Mouse (Mus musculus) stomach, embryonic 16.5 days (tissue): ENCODE measurements around the gene Rab40c. TPM values are rescaled to one million over a fixed set of nuclear protein-coding genes. Genes with fewer than 3 reads are reported as not detected.

ENCODE experiments used
- ATAC-seq: fragments of 200-750 bp; cut with Nextera tagmentation; 2 replicates; pipeline ENCODE4 v1.8.0; 2017; ENCODE audit warnings: moderate number of reproducible peaks, moderate TSS enrichment; ENCODE audit not compliant: insufficient read depth, low FRiP score
- H3K27ac ChIP-seq: fragments of 300-500 bp; sonication (generic); 2 replicates; pipeline ENCODE4 v1.5.1; 2014; ENCODE audit warnings: low read length
- H3K27me3 ChIP-seq: fragments of 300-500 bp; sonication (generic); 2 replicates; pipeline ENCODE4 v1.6.1; 2014; ENCODE audit warnings: low read length, control low read depth, mixed read lengths; ENCODE audit not compliant: control insufficient read depth, insufficient read depth
- H3K36me3 ChIP-seq: fragments of 300-500 bp; sonication (generic); 2 replicates; pipeline ENCODE4 v1.6.1; 2014; ENCODE audit warnings: low read length; ENCODE audit not compliant: control insufficient read depth, insufficient read depth
- H3K4me1 ChIP-seq: fragments of 300-500 bp; sonication (generic); 2 replicates; pipeline ENCODE4 v1.6.1; 2014; ENCODE audit warnings: low read length, control low read depth, mixed read lengths; ENCODE audit not compliant: control insufficient read depth, insufficient read depth
- H3K4me2 ChIP-seq: fragments of 300-500 bp; sonication (generic); 2 replicates; pipeline ENCODE4 v1.6.1; 2014; ENCODE audit warnings: low read depth, low read length, mixed read lengths
- H3K4me3 ChIP-seq: fragments of 300-500 bp; sonication (generic); replicated peaks from 2 replicates; pipeline ENCODE4 v1.5.1; 2014; ENCODE audit warnings: mild to moderate bottlenecking, low read length
- H3K9ac ChIP-seq: fragments of 300-500 bp; sonication (generic); 2 replicates; pipeline ENCODE4 v1.6.1; 2014; ENCODE audit warnings: low read length
- H3K9me3 ChIP-seq: fragments of 300-500 bp; sonication (generic); replicated peaks from 2 replicates; pipeline ENCODE4 v1.6.1; 2016; ENCODE audit warnings: low read length, control low read depth; ENCODE audit not compliant: control insufficient read depth
- WGBS: fragments of 180-500 bp; shearing (Covaris S2); extraction: QIAGEN DNeasy Blood & Tissue Kit; methylation state at CpG from one replicate; pipeline ENCODE4 v1.1.7; 2014; 5-methylcytosine and 5-hydroxymethylcytosine counted together
- polyA plus RNA-seq: library from polyadenylated mRNA; unstranded; fragments of >200 nt; fragmentation: Nextera tagmentation; extraction: Ambion mirVana; gene quantifications from 2 replicates; pipeline ENCODE4 v1.2.1, GENCODE M21; 2015

Gene Rab40c
- polyA plus RNA-seq, 1 experiment from 2014 or later: 26.3 TPM

GRCm38 (mm10) chr17:25839455-25840235 lies 79.9 kb downstream of the Rab40c start:
- H3K27me3 ChIP-seq: no peaks in the 10 kb centered on the region
- no peak overlapping the region for H3K4me3 ChIP-seq
- H3K4me2 ChIP-seq: no peak overlapping the region
- peaks cover 36% of the 10 kb centered on the region for H3K4me1 ChIP-seq
- WGBS: 82% methylated on average over 14 of the region's 14 CpGs
- no peaks in the 10 kb centered on the region for H3K9me3 ChIP-seq
- no peak overlapping the region for H3K27ac ChIP-seq
- H3K36me3 ChIP-seq: peaks cover 34% of the 10 kb centered on the region
- no peak for ATAC-seq
- H3K9ac ChIP-seq: no peak overlapping the region

- ATAC-seq: no peak
- H3K4me1 ChIP-seq: peaks cover 41% of the 10 kb centered on the region
- no peaks in the 10 kb centered on the region for H3K9me3 ChIP-seq
- H3K4me2 ChIP-seq: no peak overlapping the region
- no peak overlapping the region for H3K27ac ChIP-seq
- no peak overlapping the region for H3K9ac ChIP-seq
- WGBS: 83% methylated on average over 4 of the region's 4 CpGs
- no peak overlapping the region for H3K4me3 ChIP-seq
- no peaks in the 10 kb centered on the region for H3K27me3 ChIP-seq
- H3K36me3 ChIP-seq: peaks cover 34% of the 10 kb centered on the region
These were observed 80.6 kb downstream of the Rab40c start for GRCm38 (mm10) chr17:25838904-25839303.

GRCm38 (mm10) chr17:25837533-25837932 lies 82.0 kb downstream of the Rab40c start:
- Histone ChIP-seq H3K4me1 (peaks cover 34% of the 10 kb centered on the region), H3K4me2 (0 out of 2 replicates have a peak overlapping the region, but pooled peaks have one; percentile 64)

GRCm38 (mm10) chr17:25837076-25837410 lies 82.5 kb downstream of the Rab40c start, which contains the start of gene Rhbdl1:
Gene Rhbdl1, minus strand, starts transcription at chr17:25837295.
- no peaks in the 10 kb centered on the region for H3K9me3 ChIP-seq
- H3K9ac ChIP-seq: peak within 1 kb of the TSS; percentile 71
- ATAC-seq: no peak
- H3K4me2 ChIP-seq: peak within 1 kb of the TSS; percentile 64
- no peaks in the 10 kb centered on the region for H3K27me3 ChIP-seq
- no peak within 1 kb of the TSS for H3K27ac ChIP-seq
- WGBS: 3% methylated on average over 29 of the region's 29 CpGs
- H3K36me3 ChIP-seq: peaks cover 34% of the 10 kb centered on the region
- peaks cover 35% of the 10 kb centered on the region for H3K4me1 ChIP-seq
- H3K4me3 ChIP-seq: peak within 1 kb of the TSS; percentile 36

More at GRCm38 (mm10) chr17:25837533-25837932, 82.0 kb downstream of the Rab40c start:
- Histone ChIP-seq H3K4me3 (no peak overlapping the region), H3K36me3 (peaks cover 34% of the 10 kb centered on the region), H3K9me3 (no peaks in the 10 kb centered on the region), H3K9ac (peak overlapping the region; percentile 71; the same call in 1 of the 2 replicates), H3K27me3 (no peaks in the 10 kb centered on the region), H3K27ac (no peak overlapping the region)
- ATAC-seq: no peak
- WGBS: 56% methylated on average over 3 of the region's 3 CpGs

DNA sequence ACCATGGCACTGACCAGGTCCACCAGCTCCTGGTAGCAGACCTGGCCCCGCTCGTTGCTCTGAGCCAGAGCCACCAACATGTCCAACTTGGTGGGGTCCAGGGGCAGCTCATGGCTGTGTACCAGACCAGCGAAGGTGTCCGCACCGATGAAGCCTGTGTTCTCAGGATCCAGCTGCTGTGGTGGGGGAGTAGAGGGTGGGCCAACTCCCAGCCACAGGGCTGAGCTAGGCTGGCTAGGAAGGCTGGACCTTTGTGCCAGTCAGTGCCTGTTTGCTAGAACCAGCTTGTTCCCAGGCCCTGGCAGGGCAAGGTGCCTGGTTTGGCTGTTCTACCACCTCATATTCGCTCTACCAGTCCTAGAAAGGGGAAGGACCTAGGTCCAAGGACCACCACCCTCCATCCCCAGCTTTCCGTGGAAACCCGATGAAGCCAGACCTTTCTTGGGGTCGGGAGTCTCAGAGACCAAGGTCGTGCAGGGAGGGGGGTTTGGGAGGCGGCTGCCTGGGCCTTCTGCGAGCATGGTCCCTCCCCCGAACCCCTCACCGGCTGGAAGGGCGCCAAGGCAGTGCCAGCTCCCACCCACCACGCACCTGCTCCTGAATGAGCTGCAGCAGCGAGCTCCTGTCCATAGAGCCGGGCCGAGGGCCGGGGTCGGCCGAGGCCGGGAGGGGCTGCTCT lies 83.0 kb downstream of the Rab40c start:
- ATAC-seq: no peak
- H3K9me3 ChIP-seq: no peaks in the 10 kb centered on the region
- H3K4me2 ChIP-seq: peak overlapping the region; percentile 64
- 23% methylated on average over 23 of the region's 23 CpGs for WGBS
- H3K27ac ChIP-seq: no peak overlapping the region
- H3K36me3 ChIP-seq: peaks cover 32% of the 10 kb centered on the region
- peak overlapping the region; percentile 36 for H3K4me3 ChIP-seq
- H3K4me1 ChIP-seq: peaks cover 40% of the 10 kb centered on the region
- H3K27me3 ChIP-seq: no peaks in the 10 kb centered on the region
- H3K9ac ChIP-seq: peak overlapping the region; percentile 71

- no peak for ATAC-seq
- 0 out of 2 replicates have a peak overlapping the region, but pooled peaks have one; percentile 36 for H3K4me3 ChIP-seq
- H3K4me1 ChIP-seq: peaks cover 47% of the 10 kb centered on the region
- 0 out of 2 replicates have a peak overlapping the region, but pooled peaks have one; percentile 26 for H3K27ac ChIP-seq
- 0 out of 2 replicates have a peak overlapping the region, but pooled peaks have one; percentile 71 for H3K9ac ChIP-seq
- H3K27me3 ChIP-seq: no peaks in the 10 kb centered on the region
- 91% methylated on average over 16 of the region's 16 CpGs for WGBS
- peaks cover 30% of the 10 kb centered on the region for H3K36me3 ChIP-seq
- H3K4me2 ChIP-seq: 0 out of 2 replicates have a peak overlapping the region, but pooled peaks have one; percentile 64
- no peaks in the 10 kb centered on the region for H3K9me3 ChIP-seq
These were observed 83.7 kb downstream of the Rab40c start for GRCm38 (mm10) chr17:25835816-25836215.

GRCm38 (mm10) chr17:25835301-25835700 lies 84.2 kb downstream of the Rab40c start:
- Histone ChIP-seq H3K4me1 (peaks cover 52% of the 10 kb centered on the region), H3K4me2 (peak overlapping the region; percentile 81; the same call in 1 of the 2 replicates), H3K27ac (no peak overlapping the region), H3K36me3 (peaks cover 32% of the 10 kb centered on the region), H3K9ac (no peak overlapping the region), H3K9me3 (no peaks in the 10 kb centered on the region), H3K4me3 (no peak overlapping the region), H3K27me3 (no peaks in the 10 kb centered on the region)
- 86% methylated on average over 7 of the region's 7 CpGs for WGBS
- no peak for ATAC-seq

GRCm38 (mm10) chr17:25834595-25835222 lies 84.8 kb downstream of the Rab40c start:
- Histone ChIP-seq H3K9ac (peak overlapping the region; percentile 90), H3K4me1 (peaks cover 58% of the 10 kb centered on the region), H3K4me2 (peak overlapping the region; percentile 81), H3K9me3 (no peaks in the 10 kb centered on the region), H3K27ac (peak overlapping the region; percentile 99), H3K4me3 (peak overlapping the region; percentile 90), H3K36me3 (peaks cover 29% of the 10 kb centered on the region), H3K27me3 (no peaks in the 10 kb centered on the region)
- ATAC-seq: no peak
- WGBS: 75% methylated on average over 12 of the region's 12 CpGs
